Mouse (Mus musculus) ES-Bruce4 (cell line): ENCODE data around the gene Nedd4.

Source experiments
- CTCF ChIP-seq: IDR thresholded peaks from one replicate; pipeline ENCODE4 v1.8.1; 2011; ENCODE audit warnings: low read depth, low read length
- EP300 ChIP-seq: IDR thresholded peaks from 2 replicates; pipeline ENCODE4 v1.6.1; 2011; ENCODE audit warnings: low read depth, low read length; ENCODE audit not compliant: insufficient read depth
- POLR2A ChIP-seq: IDR thresholded peaks from one replicate; pipeline ENCODE4 v1.8.1; 2011; ENCODE audit warnings: low read length; ENCODE audit not compliant: insufficient read depth

DNA sequence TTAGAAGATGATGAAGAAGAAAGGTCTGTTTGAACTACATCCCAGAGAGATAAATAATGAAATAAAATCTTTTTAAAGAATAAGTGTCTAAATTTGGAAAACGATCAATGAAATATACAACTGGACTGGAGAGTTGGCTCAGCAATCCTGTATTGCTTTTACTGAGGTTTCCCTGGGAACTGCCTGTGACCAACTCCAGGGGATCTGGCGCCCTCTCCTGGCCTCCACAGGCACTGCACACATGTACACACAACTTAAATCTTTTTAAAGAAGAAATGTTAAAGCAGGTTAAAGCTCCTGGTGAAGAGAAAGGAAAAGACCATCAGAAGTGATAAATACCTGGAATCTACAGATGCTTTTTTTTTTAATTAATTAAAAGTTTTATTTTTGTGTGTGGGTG is 10.2 kb downstream of the Nedd4 start:
- peak; percentile 93 for TF ChIP-seq CTCF
- TF ChIP-seq EP300: no peak
- no peak for TF ChIP-seq POLR2A
